In genomic region chr7:38019369-38019749, GRCm38 (mm10) we compare ENCODE assay signal across 8 mouse cellular contexts. TPM values are rescaled to one million over a fixed set of nuclear protein-coding genes. Genes with fewer than 3 reads are reported as not detected.
A peak's percentile ranks its signal among the peaks of the same experiment; 100 is the strongest.
DNase-seq lines count a peak whose midpoint lies in the region; ATAC-seq lines count a peak whose summit lies in the region.

No protein-coding gene starts in this region.

- H3K4me3 ChIP-seq in intestine, embryonic 16.5 days (ENCODE audit: low read length), result peak overlapping the region; percentile 95
- peak overlapping the region; percentile 92 for H3K4me3 ChIP-seq in midbrain, embryonic 10.5 days

- peak overlapping the region; percentile 94 for H3K9ac ChIP-seq in intestine, embryonic 16.5 days (ENCODE audit: low read depth, low read length)

- H3K27me3 ChIP-seq in intestine, embryonic 16.5 days (replicated peaks; ENCODE audit: control insufficient read depth, insufficient read depth, low read length), result no peaks in the 10 kb centered on the region
- peaks cover 5% of the 10 kb centered on the region; the same call in 1 of the 2 replicates for H3K27me3 ChIP-seq in midbrain, embryonic 10.5 days (ENCODE audit: low read depth, poor library complexity, severe bottlenecking)

- peak overlapping the region; percentile 62 for H3K4me2 ChIP-seq in intestine, embryonic 16.5 days (ENCODE audit: low read depth, low read length)

- H3K9me3 ChIP-seq in intestine, embryonic 16.5 days (ENCODE audit: control insufficient read depth, low read length), result no peaks in the 10 kb centered on the region
- H3K9me3 ChIP-seq in midbrain, embryonic 10.5 days (replicated peaks), result no peaks in the 10 kb centered on the region

- peak; percentile 83 for DNase-seq in ovary, adult 18-20 months (ENCODE audit: low spot score)
- DNase-seq in ovary, postnatal 10 days (ENCODE audit: low spot score), result no peak
- peak; percentile 90 for DNase-seq in embryo, embryonic 9.5 days (ENCODE audit: extremely low spot score)
- peak; percentile 88 to 94 for DNase-seq in gastrocnemius, postnatal 4 days (ENCODE audit: low spot score in 2 of 2)
- peak; percentile 89 to 92 for DNase-seq in left cerebral cortex, postnatal 36 days (ENCODE audit: low spot score in 2 of 2)
- DNase-seq in midbrain, embryonic 10.5 days (ENCODE audit: low spot score), result peak; percentile 90
- peak; percentile 79 for DNase-seq in skeletal muscle tissue, adult 2 months (ENCODE audit: low read depth, low spot score)

- ATAC-seq in intestine, embryonic 16.5 days, result peak; percentile 91

- WGBS in intestine, embryonic 16.5 days, result under 1% methylated on average over 44 of the region's 49 CpGs
- 0% methylated on average over 49 of the region's 49 CpGs for WGBS in midbrain, embryonic 10.5 days

- intact Hi-C loops in left cerebral cortex, postnatal 36 days (cut with DNase I), result no loop called here

- peak overlapping the region; percentile 95 for H3K27ac ChIP-seq in intestine, embryonic 16.5 days (ENCODE audit: low read length)
- H3K27ac ChIP-seq in midbrain, embryonic 10.5 days (replicated peaks), result peak overlapping the region; percentile 95

- no peaks in the 10 kb centered on the region for H3K36me3 ChIP-seq in intestine, embryonic 16.5 days (ENCODE audit: control insufficient read depth, insufficient read depth, low read length)
- no peaks in the 10 kb centered on the region for H3K36me3 ChIP-seq in midbrain, embryonic 10.5 days

- H3K4me1 ChIP-seq in intestine, embryonic 16.5 days (ENCODE audit: control insufficient read depth, insufficient read depth, low read length), result peaks cover 3% of the 10 kb centered on the region; the same call in 1 of the 2 replicates
- peaks cover 31% of the 10 kb centered on the region for H3K4me1 ChIP-seq in midbrain, embryonic 10.5 days

RNA-seq across cellular contexts. Expression of gene Uri1, which starts 4.0 kb away (rescaled TPM):
- 10 to 100 TPM; 40.4 to 49.5 TPM for total RNA-seq in gastrocnemius, postnatal 4 days (2021)
- 29.6 TPM in 2 replicates for polyA plus RNA-seq in intestine, embryonic 16.5 days (2015; fragmentation: Nextera tagmentation; extraction: Ambion mirVana)
- 10 to 100 TPM; 47.7 to 51.9 TPM for total RNA-seq in left cerebral cortex, postnatal 36 days (2021)
- 43.6 and 44.2 TPM in 2 replicates for polyA plus RNA-seq in midbrain, embryonic 10.5 days (2016; fragmentation: Nextera tagmentation; extraction: Ambion mirVana)
